Mouse (Mus musculus) testis, adult 2 months (tissue): ENCODE measurements around the gene Cnbd2. TPM values are rescaled to one million over a fixed set of nuclear protein-coding genes. Genes with fewer than 3 reads are reported as not detected.
"Not testable (repeated sequence)": the region's sequence is repeated elsewhere in the genome, so short reads cannot be mapped to it uniquely, and the experiment has no call there.

Experiments used
- H3K27ac ChIP-seq: fragments of 200-500 bp; 2 replicates; pipeline ENCODE4 v1.5.1; 2012; ENCODE audit warnings: low read depth, low read length; ENCODE audit not compliant: control insufficient read depth, insufficient read depth
- H3K27me3 ChIP-seq: fragments of 200-500 bp; 2 replicates; pipeline ENCODE4 v1.6.1; 2012; ENCODE audit warnings: mild to moderate bottlenecking, low read length, moderate library complexity; ENCODE audit not compliant: control insufficient read depth, insufficient read depth
- H3K36me3 ChIP-seq: fragments of 200-500 bp; 2 replicates; pipeline ENCODE4 v1.6.1; 2012; ENCODE audit warnings: mild to moderate bottlenecking, low read length; ENCODE audit not compliant: control insufficient read depth, insufficient read depth
- H3K4me1 ChIP-seq: fragments of 200-500 bp; 2 replicates; pipeline ENCODE4 v1.6.1; 2012; ENCODE audit warnings: low read length; ENCODE audit not compliant: control insufficient read depth, insufficient read depth
- H3K4me3 ChIP-seq: fragments of 200-500 bp; 2 replicates; pipeline ENCODE4 v1.5.1; 2012; ENCODE audit warnings: low read depth, mild to moderate bottlenecking, low read length, moderate library complexity, mixed read lengths; ENCODE audit not compliant: control insufficient read depth
- CTCF ChIP-seq: fragments of 200-500 bp; IDR thresholded peaks from 2 replicates; pipeline ENCODE4 v1.5.1; 2012; ENCODE audit warnings: low read depth, mild to moderate bottlenecking, inconsistent platforms, low read length, moderate library complexity; ENCODE audit not compliant: control insufficient read depth, insufficient read depth, insufficient replicate concordance
- POLR2A ChIP-seq: fragments of 200-500 bp; IDR thresholded peaks from 2 replicates; pipeline ENCODE4 v1.6.1; 2012; ENCODE audit warnings: low read depth, mild to moderate bottlenecking, inconsistent platforms, low read length, moderate library complexity; ENCODE audit not compliant: control insufficient read depth
- polyA plus RNA-seq: library from polyadenylated mRNA; depleted of rRNA; stranded (reverse); fragments of >200 nt; gene quantifications from 2 replicates; pipeline ENCODE4 v1.2.3, GENCODE M21; 2012

Cnbd2 gene
- polyA plus RNA-seq, 1 experiment = 95.7 TPM

- H3K4me1 ChIP-seq = not testable (repeated sequence)
Measured at GRCm38 (mm10) chr2:156392461-156393154, 80.5 kb downstream of the Cnbd2 start.

GRCm38 (mm10) chr2:156393155-156393828, 81.2 kb downstream of the Cnbd2 start:
- no peaks in the 10 kb centered on the region for H3K27me3 ChIP-seq
- no peaks in the 10 kb centered on the region for H3K4me1 ChIP-seq
- no peaks in the 10 kb centered on the region for H3K36me3 ChIP-seq
- peak overlapping the region; percentile 52 for H3K27ac ChIP-seq
- H3K4me3 ChIP-seq = peak overlapping the region; percentile 66
- TF ChIP-seq CTCF (no peak), POLR2A (no peak)

More at GRCm38 (mm10) chr2:156392461-156393154, 80.5 kb downstream of the Cnbd2 start:
- not testable (repeated sequence) for H3K36me3 ChIP-seq, H3K27me3 ChIP-seq
- peak overlapping the region; percentile 71 for H3K4me3 ChIP-seq
- peak; percentile 58; the same call in 1 of the 2 replicates for TF ChIP-seq POLR2A
- H3K27ac ChIP-seq = peak overlapping the region; percentile 65

GRCm38 (mm10) chr2:156394282-156394681, 82.2 kb downstream of the Cnbd2 start:
- Histone ChIP-seq H3K4me3 (no peak overlapping the region), H3K4me1 (no peaks in the 10 kb centered on the region), H3K27ac (no peak overlapping the region), H3K36me3 (no peaks in the 10 kb centered on the region), H3K27me3 (no peaks in the 10 kb centered on the region)
- TF ChIP-seq CTCF (no peak), POLR2A (no peak)

- Histone ChIP-seq H3K27ac (no peak overlapping the region), H3K27me3 (no peaks in the 10 kb centered on the region), H3K4me3 (no peak overlapping the region), H3K4me1 (peaks cover 2% of the 10 kb centered on the region; the same call in 1 of the 2 replicates), H3K36me3 (no peaks in the 10 kb centered on the region)
- TF ChIP-seq POLR2A (no peak), CTCF (no peak)
Measured at GRCm38 (mm10) chr2:156396096-156396495, 84.0 kb downstream of the Cnbd2 start.

GRCm38 (mm10) chr2:156397988-156398387, 85.9 kb downstream of the Cnbd2 start:
- TF ChIP-seq POLR2A (no peak), CTCF (no peak)
- H3K27ac ChIP-seq = no peak overlapping the region
- H3K4me1 ChIP-seq = peaks cover 8% of the 10 kb centered on the region
- no peak overlapping the region for H3K4me3 ChIP-seq
- no peaks in the 10 kb centered on the region for H3K36me3 ChIP-seq
- H3K27me3 ChIP-seq = no peaks in the 10 kb centered on the region

- no peak for TF ChIP-seq CTCF
- H3K4me1 ChIP-seq = peaks cover 8% of the 10 kb centered on the region
- H3K36me3 ChIP-seq = no peaks in the 10 kb centered on the region
- no peak overlapping the region for H3K27ac ChIP-seq
- no peak overlapping the region for H3K4me3 ChIP-seq
- no peaks in the 10 kb centered on the region for H3K27me3 ChIP-seq
Measured at GRCm38 (mm10) chr2:156399485-156399884, 87.4 kb downstream of the Cnbd2 start.

- no peaks in the 10 kb centered on the region for H3K27me3 ChIP-seq
- peak overlapping the region; percentile 67 for H3K27ac ChIP-seq
- no peaks in the 10 kb centered on the region for H3K36me3 ChIP-seq
- peaks cover 8% of the 10 kb centered on the region for H3K4me1 ChIP-seq
- TF ChIP-seq CTCF = no peak
- peak; percentile 65; the same call in 1 of the 2 replicates for TF ChIP-seq POLR2A
- peak overlapping the region; percentile 76 for H3K4me3 ChIP-seq
Measured at GRCm38 (mm10) chr2:156401331-156401730, 89.2 kb downstream of the Cnbd2 start.

- Histone ChIP-seq H3K27me3 (no peaks in the 10 kb centered on the region), H3K4me3 (peak overlapping the region; percentile 76), H3K27ac (peak overlapping the region; percentile 67; the same call in 1 of the 2 replicates), H3K4me1 (peaks cover 8% of the 10 kb centered on the region), H3K36me3 (no peaks in the 10 kb centered on the region)
- no peak for TF ChIP-seq CTCF
- no peak for TF ChIP-seq POLR2A
Measured at GRCm38 (mm10) chr2:156402036-156402435, 89.9 kb downstream of the Cnbd2 start.
